Mouse (Mus musculus) limb, embryonic 10.5 days (tissue): ENCODE measurements around the gene Dnajc13. TPM values are rescaled to one million over a fixed set of nuclear protein-coding genes. Genes with fewer than 3 reads are reported as not detected.

Experiments used
- DNase-seq: peaks from one replicate; pipeline ENCODE4 v3.0.0-alpha.2; 2017; ENCODE audit warnings: low spot score
- H3K27ac ChIP-seq: fragments of 300-500 bp; sonication (generic); 2 replicates; pipeline ENCODE4 v1.5.1; 2016; ENCODE audit warnings: mild to moderate bottlenecking
- H3K27me3 ChIP-seq: fragments of 300-500 bp; sonication (generic); 2 replicates; pipeline ENCODE4 v1.6.1; 2016; ENCODE audit warnings: low read depth, mild to moderate bottlenecking; ENCODE audit not compliant: poor library complexity, severe bottlenecking
- H3K36me3 ChIP-seq: fragments of 300-500 bp; sonication (generic); 2 replicates; pipeline ENCODE4 v1.6.1; 2016; ENCODE audit warnings: mild to moderate bottlenecking, moderate library complexity
- H3K4me1 ChIP-seq: fragments of 300-500 bp; sonication (generic); 2 replicates; pipeline ENCODE4 v1.6.1; 2016
- H3K4me3 ChIP-seq: fragments of 300-500 bp; sonication (generic); 2 replicates; pipeline ENCODE4 v1.5.1; 2016; ENCODE audit warnings: mild to moderate bottlenecking, moderate library complexity
- H3K9me3 ChIP-seq: fragments of 300-500 bp; sonication (generic); replicated peaks from 2 replicates; pipeline ENCODE4 v1.6.1; 2016; ENCODE audit warnings: mild to moderate bottlenecking
- WGBS: fragments of 180-500 bp; shearing (Covaris S2); methylation state at CpG from one replicate; pipeline ENCODE4 v1.1.7; 2016; 5-methylcytosine and 5-hydroxymethylcytosine counted together
- polyA plus RNA-seq: library from polyadenylated mRNA; unstranded; fragments of >200 nt; fragmentation: Nextera tagmentation; extraction: Ambion mirVana; gene quantifications from 2 replicates; pipeline ENCODE4 v1.2.1, GENCODE M21; 2016

The Dnajc13 gene
- polyA plus RNA-seq, 1 experiment from 2014 or later, result 21.8 TPM

DNA sequence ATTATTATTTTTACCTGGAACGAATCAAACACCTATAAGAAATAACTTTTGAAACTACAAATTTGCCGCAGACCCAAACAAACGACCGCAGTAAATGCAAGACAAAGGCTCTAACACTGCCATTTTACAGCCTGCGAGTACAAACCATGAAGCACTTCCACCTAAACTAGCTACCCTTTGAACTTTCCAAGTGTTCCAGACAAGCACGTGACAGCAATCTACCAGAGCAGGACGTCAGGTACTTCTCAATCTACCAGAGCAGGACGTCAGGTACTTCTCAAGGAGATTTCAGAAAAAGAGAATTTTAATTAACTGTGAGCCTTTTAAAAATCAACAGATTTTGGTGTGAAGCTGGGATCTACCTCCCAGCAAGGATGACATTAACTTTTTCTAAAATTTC, 11.6 kb downstream of the Dnajc13 start:
- Histone ChIP-seq H3K36me3 (peaks cover 7% of the 10 kb centered on the region), H3K27ac (no peak overlapping the region), H3K9me3 (no peaks in the 10 kb centered on the region), H3K27me3 (no peaks in the 10 kb centered on the region), H3K4me3 (no peak overlapping the region), H3K4me1 (peaks cover 25% of the 10 kb centered on the region)
- DNase-seq, result no peak
- 49% methylated on average over 8 of the region's 8 CpGs for WGBS

GRCm38 (mm10) chr9:104247307-104247987, 15.3 kb downstream of the Dnajc13 start:
- peaks cover 32% of the 10 kb centered on the region for H3K36me3 ChIP-seq
- 50% methylated on average over 6 of the region's 6 CpGs for WGBS
- no peak overlapping the region for H3K27ac ChIP-seq
- H3K27me3 ChIP-seq, result no peaks in the 10 kb centered on the region
- H3K9me3 ChIP-seq, result no peaks in the 10 kb centered on the region
- peaks cover 24% of the 10 kb centered on the region for H3K4me1 ChIP-seq
- no peak for DNase-seq
- no peak overlapping the region for H3K4me3 ChIP-seq

- no peak for DNase-seq
- Histone ChIP-seq H3K9me3 (no peaks in the 10 kb centered on the region), H3K36me3 (peaks cover 53% of the 10 kb centered on the region), H3K4me3 (no peak overlapping the region), H3K4me1 (peaks cover 18% of the 10 kb centered on the region), H3K27ac (no peak overlapping the region), H3K27me3 (no peaks in the 10 kb centered on the region)
- WGBS, result 89% methylated on average over 9 of the region's 9 CpGs
Observed at GRCm38 (mm10) chr9:104243799-104244466, 18.8 kb downstream of the Dnajc13 start.

DNA sequence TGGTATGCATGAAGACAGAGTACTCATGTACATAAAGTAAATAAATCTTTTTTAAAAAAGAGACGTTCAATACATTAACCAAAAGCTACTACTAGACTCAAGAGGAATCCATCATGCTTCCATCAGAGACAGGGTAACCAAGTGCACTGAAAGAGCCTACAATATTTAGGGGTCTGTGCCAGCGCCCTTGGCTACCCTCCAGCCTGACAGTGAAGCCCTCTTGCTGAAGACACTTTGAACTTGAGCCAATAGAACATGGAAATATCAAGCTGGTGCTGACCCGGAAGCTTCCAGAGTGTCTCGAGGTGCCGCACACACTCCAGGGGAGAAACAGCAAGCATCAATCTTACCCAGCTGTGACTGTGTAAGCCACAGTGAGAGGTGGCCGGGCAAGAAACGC, 22.6 kb downstream of the Dnajc13 start:
- no peak for DNase-seq
- Histone ChIP-seq H3K4me3 (no peak overlapping the region), H3K4me1 (no peaks in the 10 kb centered on the region), H3K27me3 (no peaks in the 10 kb centered on the region), H3K9me3 (no peaks in the 10 kb centered on the region), H3K36me3 (peaks cover 69% of the 10 kb centered on the region), H3K27ac (no peak overlapping the region)
- 93% methylated on average over 7 of the region's 7 CpGs for WGBS

DNA sequence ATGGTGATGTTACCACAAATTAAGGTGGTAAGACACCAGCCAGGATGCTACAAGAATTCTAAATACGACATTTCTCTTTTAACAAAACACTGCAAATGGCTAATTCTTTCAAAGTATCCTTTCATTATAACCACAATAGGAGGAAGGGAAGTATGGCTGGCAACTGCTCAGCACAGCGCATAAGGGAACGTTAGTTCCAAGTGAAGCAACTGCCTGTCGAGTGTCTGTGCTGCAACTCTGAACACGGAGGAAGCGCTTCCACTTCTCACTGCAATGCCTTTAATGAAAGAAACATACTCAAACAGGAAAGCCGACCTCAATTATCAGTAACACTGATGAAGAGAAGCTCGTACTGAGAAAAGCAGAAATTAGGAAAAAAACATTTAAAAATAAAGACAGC, 23.7 kb downstream of the Dnajc13 start:
- no peak overlapping the region for H3K27ac ChIP-seq
- H3K4me1 ChIP-seq, result no peaks in the 10 kb centered on the region
- H3K36me3 ChIP-seq, result peaks cover 73% of the 10 kb centered on the region
- H3K4me3 ChIP-seq, result no peak overlapping the region
- H3K9me3 ChIP-seq, result no peaks in the 10 kb centered on the region
- DNase-seq, result no peak
- no peaks in the 10 kb centered on the region for H3K27me3 ChIP-seq
- 94% methylated on average over 8 of the region's 8 CpGs for WGBS

DNA sequence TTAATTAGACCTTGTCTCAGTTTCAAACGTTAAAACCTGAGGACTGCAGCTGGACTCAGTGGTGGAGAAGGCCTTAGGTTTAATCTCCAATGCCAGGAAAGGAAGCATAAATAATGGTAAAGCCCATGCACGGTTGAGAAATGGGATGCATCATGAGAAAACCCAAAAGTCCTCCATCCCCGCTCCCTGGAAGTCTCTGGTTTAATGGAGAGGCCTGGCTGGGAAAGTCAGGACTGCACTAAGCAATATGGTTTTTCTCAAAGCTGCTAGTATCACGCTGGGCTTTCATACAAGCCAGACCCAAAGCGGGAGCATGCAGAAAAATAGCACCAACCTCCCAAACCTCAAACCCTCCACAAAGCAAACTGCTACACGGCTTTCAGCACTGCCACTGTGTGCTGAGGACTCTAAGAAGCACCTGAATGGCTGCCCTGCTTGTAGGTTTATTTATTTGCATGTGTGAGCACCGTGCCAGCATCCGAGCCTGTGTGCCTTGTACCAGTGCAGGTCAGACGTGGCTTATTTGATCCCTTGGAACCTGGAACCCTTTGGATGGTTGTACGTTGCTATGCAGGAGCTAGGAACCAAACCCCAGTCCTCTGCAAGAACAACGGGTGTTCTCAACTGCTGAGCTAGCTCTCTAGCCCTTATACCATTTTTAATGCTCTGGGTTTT, 26.3 kb downstream of the Dnajc13 start:
- H3K9me3 ChIP-seq, result no peaks in the 10 kb centered on the region
- H3K4me1 ChIP-seq, result no peaks in the 10 kb centered on the region
- whole genome bisulfite sequencing, result 94% methylated on average over 11 of the region's 11 CpGs
- DNase-seq, result no peak
- no peaks in the 10 kb centered on the region for H3K27me3 ChIP-seq
- peaks cover 77% of the 10 kb centered on the region for H3K36me3 ChIP-seq
- H3K4me3 ChIP-seq, result no peak overlapping the region
- no peak overlapping the region for H3K27ac ChIP-seq

GRCm38 (mm10) chr9:104235751-104236150, 27.0 kb downstream of the Dnajc13 start:
- DNase-seq, result no peak
- H3K4me3 ChIP-seq, result no peak overlapping the region
- no peaks in the 10 kb centered on the region for H3K4me1 ChIP-seq
- H3K36me3 ChIP-seq, result peaks cover 80% of the 10 kb centered on the region
- WGBS, result 97% methylated on average over 5 of the region's 5 CpGs
- no peak overlapping the region for H3K27ac ChIP-seq
- no peaks in the 10 kb centered on the region for H3K9me3 ChIP-seq
- H3K27me3 ChIP-seq, result no peaks in the 10 kb centered on the region

- Histone ChIP-seq H3K36me3 (peaks cover 88% of the 10 kb centered on the region), H3K4me1 (no peaks in the 10 kb centered on the region), H3K27ac (no peak overlapping the region), H3K4me3 (no peak overlapping the region), H3K27me3 (no peaks in the 10 kb centered on the region), H3K9me3 (no peaks in the 10 kb centered on the region)
- WGBS, result 87% methylated on average over 1 of the region's 1 CpGs
- DNase-seq, result no peak
Observed at GRCm38 (mm10) chr9:104233815-104234214, 28.9 kb downstream of the Dnajc13 start.

- WGBS, result 91% methylated on average over 5 of the region's 5 CpGs
- H3K27ac ChIP-seq, result no peak overlapping the region
Observed at GRCm38 (mm10) chr9:104233060-104233459, 29.7 kb downstream of the Dnajc13 start.

GRCm38 (mm10) chr9:104232004-104232403, 30.7 kb downstream of the Dnajc13 start:
- Histone ChIP-seq H3K27me3 (no peaks in the 10 kb centered on the region), H3K36me3 (peaks cover 87% of the 10 kb centered on the region), H3K27ac (no peak overlapping the region), H3K4me1 (no peaks in the 10 kb centered on the region), H3K9me3 (no peaks in the 10 kb centered on the region), H3K4me3 (no peak overlapping the region)
- 91% methylated on average over 3 of the region's 3 CpGs for WGBS
- no peak for DNase-seq

More at GRCm38 (mm10) chr9:104233060-104233459, 29.7 kb downstream of the Dnajc13 start:
- Histone ChIP-seq H3K27me3 (no peaks in the 10 kb centered on the region), H3K4me3 (no peak overlapping the region), H3K4me1 (no peaks in the 10 kb centered on the region), H3K36me3 (peaks cover 93% of the 10 kb centered on the region), H3K9me3 (no peaks in the 10 kb centered on the region)
- no peak for DNase-seq

DNA sequence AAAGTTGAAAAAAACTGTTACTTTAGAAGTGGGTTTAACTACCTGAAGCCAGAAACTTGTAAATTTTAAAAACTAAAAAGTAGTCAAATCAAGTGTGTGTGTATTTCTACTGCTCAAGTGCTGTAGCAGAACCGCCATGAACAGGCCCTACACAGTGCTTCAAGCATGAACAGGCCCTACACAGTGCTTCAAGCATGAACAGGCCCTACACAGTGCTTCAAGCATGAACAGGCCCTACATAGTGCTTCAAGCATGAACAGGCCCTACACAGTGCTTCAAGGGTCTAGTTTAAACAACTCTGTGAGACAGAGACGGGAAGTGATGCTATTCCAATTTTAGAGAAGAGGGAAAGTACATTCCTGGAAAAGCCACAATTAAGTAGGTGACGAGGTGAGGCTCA, 51.3 kb downstream of the Dnajc13 start:
- no peaks in the 10 kb centered on the region for H3K9me3 ChIP-seq
- DNase-seq, result no peak
- WGBS, result 85% methylated on average over 3 of the region's 3 CpGs
- H3K27ac ChIP-seq, result no peak overlapping the region
- peaks cover 74% of the 10 kb centered on the region for H3K36me3 ChIP-seq
- H3K4me3 ChIP-seq, result no peak overlapping the region
- no peaks in the 10 kb centered on the region for H3K4me1 ChIP-seq
- H3K27me3 ChIP-seq, result no peaks in the 10 kb centered on the region

DNA sequence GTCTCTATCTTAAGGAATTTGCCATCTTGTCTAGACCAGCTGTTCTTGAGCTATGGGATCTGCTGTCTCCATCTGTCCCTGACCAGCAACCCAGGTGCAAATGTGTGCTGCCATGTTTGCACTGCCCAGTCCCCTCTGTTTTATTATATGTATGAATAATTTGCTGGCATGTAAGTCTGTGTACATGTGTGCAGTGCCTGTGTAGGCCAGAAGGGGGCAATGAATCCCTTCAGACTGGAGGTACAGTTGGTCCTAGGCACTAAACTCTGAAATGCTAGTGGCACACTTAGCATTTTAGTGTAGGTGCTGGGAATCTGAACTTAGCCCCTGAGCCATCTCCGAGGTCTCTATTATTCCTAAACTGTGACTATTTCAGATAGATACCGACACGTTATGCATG, 58.9 kb downstream of the Dnajc13 start:
- Histone ChIP-seq H3K4me3 (no peak overlapping the region), H3K27ac (no peak overlapping the region), H3K9me3 (no peaks in the 10 kb centered on the region), H3K27me3 (no peaks in the 10 kb centered on the region), H3K36me3 (peaks cover 92% of the 10 kb centered on the region), H3K4me1 (no peaks in the 10 kb centered on the region)
- WGBS, result 89% methylated on average over 3 of the region's 3 CpGs
- peak; percentile 48 for DNase-seq

DNA sequence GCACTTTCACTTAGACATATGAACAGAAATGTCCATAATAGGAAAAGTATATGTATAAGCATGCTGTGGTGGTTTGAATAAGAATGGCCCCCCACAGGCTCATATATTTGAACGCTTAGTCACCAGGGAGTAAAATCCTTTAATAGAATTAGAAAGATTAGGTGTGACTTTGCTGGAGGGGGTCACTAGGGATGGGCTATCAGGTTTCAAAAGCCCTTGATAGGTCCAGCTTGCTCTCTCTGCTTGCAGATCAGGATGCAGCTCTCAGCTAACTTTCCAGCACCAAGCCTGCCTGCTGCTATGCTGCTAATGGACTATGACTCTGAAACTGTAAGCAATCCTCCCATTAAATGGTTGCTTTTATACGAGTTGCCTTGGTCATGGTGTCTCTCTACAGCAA, 68.2 kb downstream of the Dnajc13 start:
- 62% methylated on average over 2 of the region's 2 CpGs for WGBS
- no peaks in the 10 kb centered on the region for H3K4me1 ChIP-seq
- H3K4me3 ChIP-seq, result no peak overlapping the region
- DNase-seq, result no peak
- no peaks in the 10 kb centered on the region for H3K27me3 ChIP-seq
- no peaks in the 10 kb centered on the region for H3K9me3 ChIP-seq
- H3K36me3 ChIP-seq, result peaks cover 85% of the 10 kb centered on the region
- H3K27ac ChIP-seq, result no peak overlapping the region
